Mouse (Mus musculus): Measurements from ENCODE around the gene Rpl29.

DNA sequence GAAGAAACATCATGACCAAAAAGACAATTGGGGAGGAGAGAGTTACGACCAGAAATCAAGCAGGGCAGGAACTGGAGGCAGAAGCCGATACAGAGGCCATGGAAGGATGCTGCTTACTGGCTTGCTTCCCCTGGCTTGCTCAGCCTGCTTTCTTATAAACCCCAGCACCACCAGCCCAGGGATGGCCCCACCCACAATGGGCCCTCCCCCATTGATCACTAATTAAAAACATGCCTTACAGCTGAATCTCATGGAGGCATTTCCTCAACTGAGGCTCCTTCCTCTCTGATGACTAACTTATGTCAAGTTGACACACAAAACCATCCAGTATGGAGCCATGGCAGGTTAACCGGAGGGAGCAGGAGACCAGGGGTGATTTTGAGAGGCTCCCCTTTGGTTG is 29.4 kb upstream of the Rpl29 start:
- TF ChIP-seq EP300 (IDR thresholded peaks at IDR 0.05; ENCODE audit: insufficient read depth, low read depth, low read length) (no peak), CTCF (IDR thresholded peaks at IDR 0.05; ENCODE audit: low read depth, low read length) (no peak)
